Mouse (Mus musculus) stomach, postnatal 0 days (tissue): ENCODE measurements around the gene Rap1a.

Experiments used
- CTCF ChIP-seq: IDR thresholded peaks from 2 replicates; pipeline ENCODE4 v1.5.1; 2016; ENCODE audit warnings: antibody characterized with exemption, low read depth, mild to moderate bottlenecking, moderate library complexity
- EP300 ChIP-seq: optimal IDR thresholded peaks from 2 replicates; pipeline ENCODE3; 2016; ENCODE audit warnings: antibody characterized with exemption

- TF ChIP-seq CTCF: no peak
- TF ChIP-seq EP300: no peak
Measured at GRCm38 (mm10) chr3:105757323-105758083, 43.6 kb downstream of the Rap1a start.
